Mouse (Mus musculus): ENCODE measurements around the gene Tbx1. TPM values are rescaled to one million over a fixed set of nuclear protein-coding genes. Genes with fewer than 3 reads are reported as not detected.

Tbx1 gene
- polyA plus RNA-seq, 1 experiment from 2014 or later: 7.8 TPM

GRCm38 (mm10) chr16:18586906-18587546 lies 3.4 kb downstream of the Tbx1 start:
- H3K4me1 ChIP-seq (ENCODE audit: insufficient read depth, low read depth, low read length): peaks cover 12% of the 10 kb centered on the region; the same call in 1 of the 2 replicates
- WGBS: 7% methylated on average over 12 of the region's 62 CpGs
- ATAC-seq: no peak; the same call in 1 of the 2 replicates
- TF ChIP-seq EP300 (IDR thresholded peaks at IDR 0.05) (no peak), CTCF (IDR thresholded peaks at IDR 0.05) (no peak)
- H3K9ac ChIP-seq (replicated peaks; ENCODE audit: low read depth): no peak overlapping the region; the same call in 1 of the 2 replicates
- H3K4me3 ChIP-seq (ENCODE audit: low read depth, low read length): peak overlapping the region; percentile 48
- H3K4me2 ChIP-seq (replicated peaks; ENCODE audit: low read depth, low read length): peak overlapping the region; percentile 83
- no peaks in the 10 kb centered on the region for H3K9me3 ChIP-seq (ENCODE audit: low read length)
- DNase-seq (ENCODE audit: low spot score): no peak
- peaks cover 89% of the 10 kb centered on the region for H3K27me3 ChIP-seq (replicated peaks; ENCODE audit: insufficient read depth, low read length)
- H3K27ac ChIP-seq (ENCODE audit: low read length): 0 out of 2 replicates have a peak overlapping the region, but pooled peaks have one; percentile 26
- no peaks in the 10 kb centered on the region for H3K36me3 ChIP-seq (ENCODE audit: insufficient read depth, low read length)

- no peak for TF ChIP-seq EP300 (IDR thresholded peaks at IDR 0.05)
- TF ChIP-seq CTCF (IDR thresholded peaks at IDR 0.05): no peak
- Histone ChIP-seq H3K36me3 (ENCODE audit: insufficient read depth, low read length) (no peaks in the 10 kb centered on the region), H3K27ac (ENCODE audit: low read length) (0 out of 2 replicates have a peak overlapping the region, but pooled peaks have one; percentile 32), H3K9me3 (ENCODE audit: low read length) (no peaks in the 10 kb centered on the region), H3K27me3 (replicated peaks; ENCODE audit: insufficient read depth, low read length) (peaks cover 89% of the 10 kb centered on the region), H3K4me1 (ENCODE audit: insufficient read depth, low read depth, low read length) (peaks cover 11% of the 10 kb centered on the region), H3K4me2 (replicated peaks; ENCODE audit: low read depth, low read length) (peak overlapping the region; percentile 83), H3K9ac (replicated peaks; ENCODE audit: low read depth) (no peak overlapping the region; the same call in 1 of the 2 replicates), H3K4me3 (ENCODE audit: low read depth, low read length) (peak overlapping the region; percentile 48)
- DNase-seq (ENCODE audit: low spot score): no peak
- WGBS: 6% methylated on average over 75 of the region's 83 CpGs
- ATAC-seq: no peak; the same call in 1 of the 2 replicates
Observed at GRCm38 (mm10) chr16:18586076-18586905, 4.2 kb downstream of the Tbx1 start.

GRCm38 (mm10) chr16:18585676-18586075 lies 4.8 kb downstream of the Tbx1 start:
- Histone ChIP-seq H3K4me1 (ENCODE audit: insufficient read depth, low read depth, low read length) (peaks cover 13% of the 10 kb centered on the region), H3K36me3 (ENCODE audit: insufficient read depth, low read length) (no peaks in the 10 kb centered on the region), H3K27me3 (replicated peaks; ENCODE audit: insufficient read depth, low read length) (peaks cover 89% of the 10 kb centered on the region), H3K27ac (ENCODE audit: low read length) (0 out of 2 replicates have a peak overlapping the region, but pooled peaks have one; percentile 32), H3K4me2 (replicated peaks; ENCODE audit: low read depth, low read length) (peak overlapping the region; percentile 83), H3K4me3 (ENCODE audit: low read depth, low read length) (peak overlapping the region; percentile 48), H3K9me3 (ENCODE audit: low read length) (no peaks in the 10 kb centered on the region), H3K9ac (replicated peaks; ENCODE audit: low read depth) (no peak overlapping the region; the same call in 1 of the 2 replicates)
- DNase-seq (ENCODE audit: low spot score): no peak
- no peak for TF ChIP-seq EP300 (IDR thresholded peaks at IDR 0.05)
- no peak for TF ChIP-seq CTCF (IDR thresholded peaks at IDR 0.05)
- WGBS: 36% methylated on average over 10 of the region's 10 CpGs
- no peak for ATAC-seq

- no peak overlapping the region; the same call in 1 of the 2 replicates for H3K9ac ChIP-seq (replicated peaks; ENCODE audit: low read depth)
- no peaks in the 10 kb centered on the region for H3K36me3 ChIP-seq (ENCODE audit: insufficient read depth, low read length)
- TF ChIP-seq EP300 (IDR thresholded peaks at IDR 0.05) (no peak), CTCF (IDR thresholded peaks at IDR 0.05) (no peak)
- H3K4me1 ChIP-seq (ENCODE audit: insufficient read depth, low read depth, low read length): peaks cover 13% of the 10 kb centered on the region
- peaks cover 87% of the 10 kb centered on the region for H3K27me3 ChIP-seq (replicated peaks; ENCODE audit: insufficient read depth, low read length)
- ATAC-seq: no peak
- H3K4me2 ChIP-seq (replicated peaks; ENCODE audit: low read depth, low read length): peak overlapping the region; percentile 83
- H3K27ac ChIP-seq (ENCODE audit: low read length): 0 out of 2 replicates have a peak overlapping the region, but pooled peaks have one; percentile 32
- H3K9me3 ChIP-seq (ENCODE audit: low read length): no peaks in the 10 kb centered on the region
- peak overlapping the region; percentile 48; the same call in 1 of the 2 replicates for H3K4me3 ChIP-seq (ENCODE audit: low read depth, low read length)
- DNase-seq (ENCODE audit: low spot score): peak; percentile 49
- 50% methylated on average over 10 of the region's 10 CpGs for WGBS
Observed at GRCm38 (mm10) chr16:18584901-18585510, 5.5 kb downstream of the Tbx1 start.

- peak overlapping the region; percentile 83; the same call in 1 of the 2 replicates for H3K4me2 ChIP-seq (replicated peaks; ENCODE audit: low read depth, low read length)
- H3K9me3 ChIP-seq (ENCODE audit: low read length): no peaks in the 10 kb centered on the region
- DNase-seq (ENCODE audit: low spot score) (no peak), ATAC-seq (no peak)
- H3K4me3 ChIP-seq (ENCODE audit: low read depth, low read length): no peak overlapping the region
- no peak for TF ChIP-seq CTCF (IDR thresholded peaks at IDR 0.05)
- no peak for TF ChIP-seq EP300 (IDR thresholded peaks at IDR 0.05)
- H3K36me3 ChIP-seq (ENCODE audit: insufficient read depth, low read length): no peaks in the 10 kb centered on the region
- WGBS: 66% methylated on average over 10 of the region's 10 CpGs
- no peak overlapping the region for H3K9ac ChIP-seq (replicated peaks; ENCODE audit: low read depth)
- peaks cover 13% of the 10 kb centered on the region for H3K4me1 ChIP-seq (ENCODE audit: insufficient read depth, low read depth, low read length)
- peaks cover 80% of the 10 kb centered on the region for H3K27me3 ChIP-seq (replicated peaks; ENCODE audit: insufficient read depth, low read length)
- H3K27ac ChIP-seq (ENCODE audit: low read length): no peak overlapping the region
Observed at GRCm38 (mm10) chr16:18583673-18584357, 6.7 kb downstream of the Tbx1 start.

Measured in lung, postnatal 0 days (tissue).